In genomic region chr9:44398087-44398486, GRCm38 (mm10) we compare ENCODE assay signal across 8 mouse cellular contexts. TPM values are rescaled to one million over a fixed set of nuclear protein-coding genes. Genes with fewer than 3 reads are reported as not detected.
DNase-seq lines count a peak whose midpoint lies in the region; ATAC-seq and TF ChIP-seq lines count a peak whose summit lies in the region.

No protein-coding gene starts in this region.

- H3K4me3 ChIP-seq in cerebellum, adult 2 months (replicated peaks; ENCODE audit: insufficient read depth, low read depth, low read length) = peak overlapping the region; percentile 14
- H3K4me3 ChIP-seq in intestine, embryonic 14.5 days (ENCODE audit: low read depth, low read length) = peak overlapping the region; percentile 83
- H3K4me3 ChIP-seq in liver, embryonic 16.5 days (ENCODE audit: low read depth, low read length) = peak overlapping the region; percentile 85

- no peak for TF ChIP-seq CTCF in cerebellum, adult 2 months (IDR thresholded peaks at IDR 0.05; ENCODE audit: borderline replicate concordance, insufficient read depth, low read depth, low read length)

- H3K27ac ChIP-seq in cerebellum, adult 2 months (ENCODE audit: insufficient read depth, low read length) = no peak overlapping the region
- peak overlapping the region; percentile 65 for H3K27ac ChIP-seq in intestine, embryonic 14.5 days (ENCODE audit: low read depth)
- H3K27ac ChIP-seq in liver, embryonic 16.5 days (ENCODE audit: low read length) = peak overlapping the region; percentile 76

- peaks cover 8% of the 10 kb centered on the region; the same call in 1 of the 2 replicates for H3K4me1 ChIP-seq in cerebellum, adult 2 months (ENCODE audit: control insufficient read depth, insufficient read depth, low read length)
- peaks cover 5% of the 10 kb centered on the region; the same call in 1 of the 2 replicates for H3K4me1 ChIP-seq in intestine, embryonic 14.5 days (replicated peaks; ENCODE audit: control insufficient read depth, insufficient read depth, low read length)
- peaks cover 25% of the 10 kb centered on the region for H3K4me1 ChIP-seq in liver, embryonic 16.5 days (ENCODE audit: control insufficient read depth, low read depth, low read length)

- H3K36me3 ChIP-seq in intestine, embryonic 14.5 days (ENCODE audit: control insufficient read depth, insufficient read depth, low read length) = peaks cover 38% of the 10 kb centered on the region
- H3K36me3 ChIP-seq in liver, embryonic 16.5 days (ENCODE audit: control insufficient read depth, insufficient read depth) = peaks cover 21% of the 10 kb centered on the region

- no peaks in the 10 kb centered on the region for H3K9me3 ChIP-seq in intestine, embryonic 14.5 days (ENCODE audit: control insufficient read depth, low read length)
- no peaks in the 10 kb centered on the region for H3K9me3 ChIP-seq in liver, embryonic 16.5 days (replicated peaks; ENCODE audit: control insufficient read depth, low read length)

- TF ChIP-seq POLR2A in cerebellum, adult 2 months (IDR thresholded peaks at IDR 0.05; ENCODE audit: borderline replicate concordance, insufficient read depth, low read length) = no peak

- no peak for ATAC-seq in intestine, embryonic 14.5 days (replicated peaks; ENCODE audit: low FRiP score, low TSS enrichment, low read depth)
- no peak for ATAC-seq in liver, embryonic 16.5 days (ENCODE audit: low read depth)
- ATAC-seq in megakaryocyte progenitor cell, adult 5-6 weeks (replicated peaks; ENCODE audit: poor library complexity) = no peak
- no peak for ATAC-seq in inflammation-experienced regulatory T-cells, adult 6 months

- H3K27me3 ChIP-seq in cerebellum, adult 2 months (ENCODE audit: control insufficient read depth, insufficient read depth, low read length) = no peaks in the 10 kb centered on the region
- no peaks in the 10 kb centered on the region for H3K27me3 ChIP-seq in intestine, embryonic 14.5 days (replicated peaks; ENCODE audit: control insufficient read depth, insufficient read depth, low read length)
- H3K27me3 ChIP-seq in liver, embryonic 16.5 days (ENCODE audit: control insufficient read depth, insufficient read depth, low read depth, low read length) = no peaks in the 10 kb centered on the region

- WGBS in cerebellum, adult 2 months = 29% methylated on average over 4 of the region's 4 CpGs
- 11% methylated on average over 4 of the region's 4 CpGs for WGBS in intestine, embryonic 14.5 days
- WGBS in liver, embryonic 16.5 days (ENCODE audit: insufficient replicate concordance) = 39% methylated on average over 4 of the region's 4 CpGs

- peak overlapping the region; percentile 72; the same call in 1 of the 2 replicates for H3K9ac ChIP-seq in intestine, embryonic 14.5 days (ENCODE audit: low read length)
- peak overlapping the region; percentile 90 for H3K9ac ChIP-seq in liver, embryonic 16.5 days (ENCODE audit: low read depth, low read length)

- peak overlapping the region; percentile 87 for H3K4me2 ChIP-seq in intestine, embryonic 14.5 days (ENCODE audit: low read length)
- H3K4me2 ChIP-seq in liver, embryonic 16.5 days (ENCODE audit: low read depth, low read length) = peak overlapping the region; percentile 96

- no peak for DNase-seq in cerebellum, adult 2 months
- DNase-seq in cerebellum, adult 18-20 months = no peak
- DNase-seq in Muller cell, postnatal 12 days (ENCODE audit: inconsistent ontology term) = peak; percentile 40
- no peak for DNase-seq in intestine, embryonic 14.5 days (ENCODE audit: low spot score)
- DNase-seq in lung, postnatal 36 days = no peak

RNA-seq across cellular contexts. Expression of gene Slc37a4, which starts 1.4 kb away (rescaled TPM):
- polyA plus RNA-seq in cerebellum, adult 2 months (2012; rRNA removed) = 49.8 and 52.2 TPM in 2 replicates
- polyA plus RNA-seq in intestine, embryonic 14.5 days (2014; fragmentation: Nextera tagmentation; extraction: Ambion mirVana) = 37.8 and 38.1 TPM in 2 replicates
- 65.1 and 81.4 TPM in 2 replicates for polyA plus RNA-seq in liver, embryonic 16.5 days (2015; fragmentation: Nextera tagmentation; extraction: Ambion mirVana)
- total RNA-seq in megakaryocyte progenitor cell, adult 5-6 weeks (2015) = 28.8 and 30.6 TPM in 2 replicates
- total RNA-seq in megakaryocyte progenitor cell, adult 5-6 weeks (2017) = 24.9 and 40.9 TPM in 2 replicates
- 10 to 100 TPM; 13.6 to 24.2 (median 18.2) TPM for polyA plus RNA-seq in inflammation-experienced regulatory T-cells, adult 6 months (2017; shearing (Covaris generic))

RNA-seq across cellular contexts. Expression of gene Rps25, which starts 8.9 kb away (rescaled TPM):
- polyA plus RNA-seq in cerebellum, adult 2 months (2012; rRNA removed) = 434 and 456 TPM in 2 replicates
- 2,858 and 3,005 TPM in 2 replicates for polyA plus RNA-seq in intestine, embryonic 14.5 days (2014; fragmentation: Nextera tagmentation; extraction: Ambion mirVana)
- 791 and 928 TPM in 2 replicates for polyA plus RNA-seq in liver, embryonic 16.5 days (2015; fragmentation: Nextera tagmentation; extraction: Ambion mirVana)
- 3,273 and 3,407 TPM in 2 replicates for total RNA-seq in megakaryocyte progenitor cell, adult 5-6 weeks (2015)
- 2,047 and 2,155 TPM in 2 replicates for total RNA-seq in megakaryocyte progenitor cell, adult 5-6 weeks (2017)
- 1,000 to 10,000 TPM; 2,506 to 3,849 (median 3,609) TPM for polyA plus RNA-seq in inflammation-experienced regulatory T-cells, adult 6 months (2017; shearing (Covaris generic))

RNA-seq across cellular contexts. Expression of gene Trappc4, which starts 9.3 kb away (rescaled TPM):
- polyA plus RNA-seq in cerebellum, adult 2 months (2012; rRNA removed) = 97.9 and 103 TPM in 2 replicates
- polyA plus RNA-seq in intestine, embryonic 14.5 days (2014; fragmentation: Nextera tagmentation; extraction: Ambion mirVana) = 113 and 120 TPM in 2 replicates
- polyA plus RNA-seq in liver, embryonic 16.5 days (2015; fragmentation: Nextera tagmentation; extraction: Ambion mirVana) = 42.8 and 46.3 TPM in 2 replicates
- total RNA-seq in megakaryocyte progenitor cell, adult 5-6 weeks (2015) = 88.4 and 90.5 TPM in 2 replicates
- total RNA-seq in megakaryocyte progenitor cell, adult 5-6 weeks (2017) = 25.6 and 26.0 TPM in 2 replicates
- 100 to 1,000 TPM; 128 to 165 (median 154) TPM for polyA plus RNA-seq in inflammation-experienced regulatory T-cells, adult 6 months (2017; shearing (Covaris generic))

RNA-seq across cellular contexts. Expression of gene Hyou1, which starts 18.8 kb away (rescaled TPM):
- polyA plus RNA-seq in cerebellum, adult 2 months (2012; rRNA removed) = 53.2 and 55.0 TPM in 2 replicates
- 28.4 and 37.0 TPM in 2 replicates for polyA plus RNA-seq in intestine, embryonic 14.5 days (2014; fragmentation: Nextera tagmentation; extraction: Ambion mirVana)
- 14.3 and 14.5 TPM in 2 replicates for polyA plus RNA-seq in liver, embryonic 16.5 days (2015; fragmentation: Nextera tagmentation; extraction: Ambion mirVana)
- total RNA-seq in megakaryocyte progenitor cell, adult 5-6 weeks (2015) = 90.9 and 104 TPM in 2 replicates
- total RNA-seq in megakaryocyte progenitor cell, adult 5-6 weeks (2017) = 172 and 175 TPM in 2 replicates
- 10 to 100 TPM; 14.0 to 21.4 (median 18.2) TPM for polyA plus RNA-seq in inflammation-experienced regulatory T-cells, adult 6 months (2017; shearing (Covaris generic))

RNA-seq across cellular contexts. Expression of gene Ccdc84, which starts 20.3 kb away (rescaled TPM):
- polyA plus RNA-seq in cerebellum, adult 2 months (2012; rRNA removed) = 50.1 and 53.2 TPM in 2 replicates
- 27.1 and 29.3 TPM in 2 replicates for polyA plus RNA-seq in intestine, embryonic 14.5 days (2014; fragmentation: Nextera tagmentation; extraction: Ambion mirVana)
- polyA plus RNA-seq in liver, embryonic 16.5 days (2015; fragmentation: Nextera tagmentation; extraction: Ambion mirVana) = 12.2 and 16.3 TPM in 2 replicates
- 28.0 and 33.1 TPM in 2 replicates for total RNA-seq in megakaryocyte progenitor cell, adult 5-6 weeks (2015)
- total RNA-seq in megakaryocyte progenitor cell, adult 5-6 weeks (2017) = 26.4 and 26.7 TPM in 2 replicates
- polyA plus RNA-seq in inflammation-experienced regulatory T-cells, adult 6 months (2017; shearing (Covaris generic)) = 10 to 100 TPM; 13.6 to 35.6 (median 25.7) TPM

Comparison
In these comparisons a context has a peak if more than half of its experiments do, and no peak if none do; other contexts are left out.
1. H3K4me3 ChIP-seq: peak in every context shown above with its lines; median percentile 85 in liver, embryonic 16.5 days; 83 in intestine, embryonic 14.5 days; 14 in cerebellum, adult 2 months.